ENCODE assay signal across 7 mouse cellular contexts in genomic region chr12:84450351-84450717, GRCm38 (mm10). TPM values are rescaled to one million over a fixed set of nuclear protein-coding genes. Genes with fewer than 3 reads are reported as not detected.
DNase-seq lines count a peak whose midpoint lies in the region; ATAC-seq lines count a peak whose summit lies in the region.

No protein-coding gene starts in this region.

- H3K27me3 ChIP-seq in embryonic facial prominence, embryonic 12.5 days = 0 out of 2 replicates have a peak, but pooled peaks cover 3% of the 10 kb centered on the region
- no peaks in the 10 kb centered on the region for H3K27me3 ChIP-seq in hindbrain, embryonic 15.5 days
- H3K27me3 ChIP-seq in liver, embryonic 15.5 days = peaks cover 16% of the 10 kb centered on the region; the same call in 1 of the 2 replicates

- DNase-seq in right cerebral cortex, postnatal 25 days = peak; percentile 14
- no peak for DNase-seq in right cerebral cortex, adult 2 months (ENCODE audit: low spot score in 2 of 2)
- peak; percentile 9 for DNase-seq in ovary, postnatal 10 days (ENCODE audit: low spot score)
- no peak for DNase-seq in cerebellum, postnatal 36 days

- peak overlapping the region; percentile 82 for H3K4me2 ChIP-seq in embryonic facial prominence, embryonic 12.5 days (replicated peaks)
- peak overlapping the region; percentile 97 for H3K4me2 ChIP-seq in hindbrain, embryonic 15.5 days
- H3K4me2 ChIP-seq in liver, embryonic 15.5 days = peak overlapping the region; percentile 90

- no peaks in the 10 kb centered on the region for H3K9me3 ChIP-seq in embryonic facial prominence, embryonic 12.5 days
- no peaks in the 10 kb centered on the region for H3K9me3 ChIP-seq in hindbrain, embryonic 15.5 days
- no peaks in the 10 kb centered on the region for H3K9me3 ChIP-seq in liver, embryonic 15.5 days (replicated peaks)

- no peaks in the 10 kb centered on the region for H3K36me3 ChIP-seq in embryonic facial prominence, embryonic 12.5 days
- H3K36me3 ChIP-seq in hindbrain, embryonic 15.5 days = no peaks in the 10 kb centered on the region
- H3K36me3 ChIP-seq in liver, embryonic 15.5 days (replicated peaks) = 0 out of 2 replicates have a peak, but pooled peaks cover 1% of the 10 kb centered on the region

- WGBS in embryonic facial prominence, embryonic 12.5 days = 0% methylated on average over 6 of the region's 6 CpGs
- WGBS in hindbrain, embryonic 15.5 days = 0% methylated on average over 6 of the region's 6 CpGs
- WGBS in liver, embryonic 15.5 days (ENCODE audit: insufficient replicate concordance) = 0% methylated on average over 6 of the region's 6 CpGs

- H3K9ac ChIP-seq in embryonic facial prominence, embryonic 12.5 days = peak overlapping the region; percentile 50
- H3K9ac ChIP-seq in hindbrain, embryonic 15.5 days = peak overlapping the region; percentile 67
- peak overlapping the region; percentile 67 for H3K9ac ChIP-seq in liver, embryonic 15.5 days

- H3K4me1 ChIP-seq in embryonic facial prominence, embryonic 12.5 days = peaks cover 17% of the 10 kb centered on the region
- peaks cover 27% of the 10 kb centered on the region for H3K4me1 ChIP-seq in hindbrain, embryonic 15.5 days (replicated peaks)
- H3K4me1 ChIP-seq in liver, embryonic 15.5 days (replicated peaks) = peaks cover 38% of the 10 kb centered on the region

- ATAC-seq in embryonic facial prominence, embryonic 12.5 days (ENCODE audit: insufficient number of reproducible peaks, insufficient read depth, low FRiP score, low TSS enrichment) = no peak
- no peak; the same call in 1 of the 2 replicates for ATAC-seq in hindbrain, embryonic 15.5 days (ENCODE audit: low FRiP score, low read depth)
- ATAC-seq in liver, embryonic 15.5 days (ENCODE audit: insufficient read depth) = peak; percentile 1; the same call in 1 of the 2 replicates

- H3K4me3 ChIP-seq in embryonic facial prominence, embryonic 12.5 days = peak overlapping the region; percentile 90
- H3K4me3 ChIP-seq in hindbrain, embryonic 15.5 days = peak overlapping the region; percentile 59
- H3K4me3 ChIP-seq in liver, embryonic 15.5 days (replicated peaks) = peak overlapping the region; percentile 76

- no peak overlapping the region; the same call in 1 of the 2 replicates for H3K27ac ChIP-seq in embryonic facial prominence, embryonic 12.5 days
- H3K27ac ChIP-seq in hindbrain, embryonic 15.5 days (replicated peaks) = peak overlapping the region; percentile 85
- peak overlapping the region; percentile 85 for H3K27ac ChIP-seq in liver, embryonic 15.5 days (replicated peaks)

RNA-seq across cellular contexts. Expression of gene Aldh6a1, which starts 0.5 kb away (rescaled TPM):
- polyA plus RNA-seq in embryonic facial prominence, embryonic 12.5 days (2016; fragmentation: Nextera tagmentation; extraction: Ambion mirVana) = 32.1 and 35.2 TPM in 2 replicates
- 31.0 and 31.2 TPM in 2 replicates for polyA plus RNA-seq in hindbrain, embryonic 15.5 days (2015; fragmentation: Nextera tagmentation; extraction: Ambion mirVana)
- polyA plus RNA-seq in liver, embryonic 15.5 days (2015; fragmentation: Nextera tagmentation; extraction: Ambion mirVana) = 33.7 and 38.1 TPM in 2 replicates

RNA-seq across cellular contexts. Expression of gene Lin52, which starts 0.9 kb away (rescaled TPM):
- polyA plus RNA-seq in embryonic facial prominence, embryonic 12.5 days (2016; fragmentation: Nextera tagmentation; extraction: Ambion mirVana) = 29.8 and 30.9 TPM in 2 replicates
- polyA plus RNA-seq in hindbrain, embryonic 15.5 days (2015; fragmentation: Nextera tagmentation; extraction: Ambion mirVana) = 31.2 and 32.6 TPM in 2 replicates
- polyA plus RNA-seq in liver, embryonic 15.5 days (2015; fragmentation: Nextera tagmentation; extraction: Ambion mirVana) = 11.9 and 13.3 TPM in 2 replicates

RNA-seq across cellular contexts. Expression of gene Rnf113a2, which starts 33.3 kb away (rescaled TPM):
- polyA plus RNA-seq in embryonic facial prominence, embryonic 12.5 days (2016; fragmentation: Nextera tagmentation; extraction: Ambion mirVana) = 29.4 and 31.2 TPM in 2 replicates
- polyA plus RNA-seq in hindbrain, embryonic 15.5 days (2015; fragmentation: Nextera tagmentation; extraction: Ambion mirVana) = 20.9 and 21.0 TPM in 2 replicates
- 12.2 and 12.6 TPM in 2 replicates for polyA plus RNA-seq in liver, embryonic 15.5 days (2015; fragmentation: Nextera tagmentation; extraction: Ambion mirVana)

RNA-seq across cellular contexts. Expression of gene Bbof1, which starts 41.5 kb away (rescaled TPM):
- 1.5 and 2.3 TPM in 2 replicates for polyA plus RNA-seq in embryonic facial prominence, embryonic 12.5 days (2016; fragmentation: Nextera tagmentation; extraction: Ambion mirVana)
- polyA plus RNA-seq in hindbrain, embryonic 15.5 days (2015; fragmentation: Nextera tagmentation; extraction: Ambion mirVana) = 5.0 and 5.1 TPM in 2 replicates
- polyA plus RNA-seq in liver, embryonic 15.5 days (2015; fragmentation: Nextera tagmentation; extraction: Ambion mirVana) = 0.21 and 0.26 TPM in 2 replicates

RNA-seq across cellular contexts. Expression of gene Entpd5, which starts 41.5 kb away (rescaled TPM):
- 10.4 and 11.4 TPM in 2 replicates for polyA plus RNA-seq in embryonic facial prominence, embryonic 12.5 days (2016; fragmentation: Nextera tagmentation; extraction: Ambion mirVana)
- 12.0 and 12.7 TPM in 2 replicates for polyA plus RNA-seq in hindbrain, embryonic 15.5 days (2015; fragmentation: Nextera tagmentation; extraction: Ambion mirVana)
- polyA plus RNA-seq in liver, embryonic 15.5 days (2015; fragmentation: Nextera tagmentation; extraction: Ambion mirVana) = 13.7 and 14.6 TPM in 2 replicates

Comparison
In these comparisons a context has a peak if more than half of its experiments do, and no peak if none do; other contexts are left out.
1. DNase-seq: peak in right cerebral cortex, postnatal 25 days (single experiment) and ovary, postnatal 10 days (single experiment); none in right cerebral cortex, adult 2 months (0 of 2) and cerebellum, postnatal 36 days (0 of 2).
2. Peak in every context shown above with its lines, with median percentiles within 50 percentile points of each other: H3K4me2 ChIP-seq, H3K4me3 ChIP-seq and H3K9ac ChIP-seq.